Comparison of ENCODE assay signal across 29 mouse cellular contexts in genomic region chr15:8429502-8429901, GRCm38 (mm10). TPM values are rescaled to one million over a fixed set of nuclear protein-coding genes. Genes with fewer than 3 reads are reported as not detected.
DNase-seq lines count a peak whose midpoint lies in the region; ATAC-seq and TF ChIP-seq lines count a peak whose summit lies in the region.
"Had no signal": no experiment of that assay in that cellular context is flagged by ENCODE, and none has a peak within 500 bp of the region (broad histone marks: within the 10 kb centered on the region; RNA-seq: fewer than 3 reads in every experiment).

No protein-coding gene starts in this region.

- no peak overlapping the region for H3K27ac ChIP-seq in kidney, embryonic 16.5 days (ENCODE audit: low read length)
- no peak overlapping the region for H3K27ac ChIP-seq in lung, embryonic 14.5 days (ENCODE audit: low read depth)
- no peak overlapping the region for H3K27ac ChIP-seq in stomach, postnatal 0 days (replicated peaks)
- no peak overlapping the region for H3K27ac ChIP-seq in neural tube, embryonic 15.5 days (replicated peaks)
- H3K27ac ChIP-seq: hindbrain, embryonic 10.5 days; hindbrain, postnatal 0 days; limb, embryonic 15.5 days; macrophage; midbrain, embryonic 10.5 days; neural tube, embryonic 13.5 days; stomach, embryonic 15.5 days had no signal

- H3K9ac ChIP-seq in kidney, embryonic 16.5 days (replicated peaks; ENCODE audit: low read length), result no peak overlapping the region
- no peak overlapping the region for H3K9ac ChIP-seq in lung, embryonic 14.5 days
- no peak overlapping the region for H3K9ac ChIP-seq in stomach, postnatal 0 days (ENCODE audit: low read length)
- H3K9ac ChIP-seq in neural tube, embryonic 15.5 days (replicated peaks), result no peak overlapping the region
- H3K9ac ChIP-seq: forebrain, postnatal 0 days; heart, embryonic 12.5 days; limb, embryonic 15.5 days; neural tube, embryonic 13.5 days; stomach, embryonic 15.5 days had no signal

- no peak for ATAC-seq in kidney, embryonic 16.5 days (ENCODE audit: low FRiP score, low TSS enrichment)
- ATAC-seq in lung, embryonic 14.5 days (ENCODE audit: insufficient read depth), result 0 out of 2 replicates have a peak, but pooled peaks have one; percentile 6
- ATAC-seq in stomach, postnatal 0 days (ENCODE audit: low FRiP score, low TSS enrichment), result peak; percentile 83
- no peak for ATAC-seq in neural tube, embryonic 15.5 days (ENCODE audit: low FRiP score)
- ATAC-seq: forebrain, postnatal 0 days; hindbrain, postnatal 0 days; midbrain, embryonic 16.5 days had no signal

- H3K4me1 ChIP-seq in kidney, embryonic 16.5 days (ENCODE audit: insufficient read depth, low read length), result no peaks in the 10 kb centered on the region
- no peaks in the 10 kb centered on the region for H3K4me1 ChIP-seq in lung, embryonic 14.5 days (ENCODE audit: insufficient read depth)
- H3K4me1 ChIP-seq in stomach, postnatal 0 days (replicated peaks; ENCODE audit: control insufficient read depth, insufficient read depth), result no peaks in the 10 kb centered on the region
- peaks cover 3% of the 10 kb centered on the region; the same call in 1 of the 2 replicates for H3K4me1 ChIP-seq in neural tube, embryonic 15.5 days
- H3K4me1 ChIP-seq: hindbrain, embryonic 10.5 days; limb, embryonic 15.5 days; stomach, embryonic 15.5 days had no signal

- H3K4me2 ChIP-seq in kidney, embryonic 16.5 days (replicated peaks; ENCODE audit: low read depth, low read length), result no peak overlapping the region
- H3K4me2 ChIP-seq in lung, embryonic 14.5 days, result no peak overlapping the region
- no peak overlapping the region for H3K4me2 ChIP-seq in stomach, postnatal 0 days (replicated peaks; ENCODE audit: low read depth)
- no peak overlapping the region for H3K4me2 ChIP-seq in neural tube, embryonic 15.5 days
- H3K4me2 ChIP-seq: heart, embryonic 12.5 days; limb, embryonic 15.5 days; neural tube, embryonic 13.5 days; stomach, embryonic 15.5 days had no signal

- TF ChIP-seq EP300 in stomach, postnatal 0 days (optimal IDR thresholded peaks at IDR 0.05), result no peak

- peak; percentile 52 for DNase-seq in kidney, adult 9 months
- peak; percentile 34 for DNase-seq in lung, embryonic 14.5 days
- DNase-seq in lung, postnatal 10 days, result no peak
- DNase-seq in kidney, postnatal 36 days, result peak; percentile 27 to 46
- DNase-seq in stomach, postnatal 0 days (ENCODE audit: low spot score), result peak; percentile 39
- DNase-seq in T-cell, adult 2 months (ENCODE audit: low spot score), result no peak
- DNase-seq: adrenal gland, adult 2 months; cerebellum, adult 11-12 months; cerebellum, postnatal 10 days; forebrain, postnatal 0 days; gastrocnemius, postnatal 25 days; heart, adult 18-20 months; heart, postnatal 10 days; left cerebral cortex, postnatal 4 days; right cerebral cortex, postnatal 4 days; thymus, adult 18-20 months; thymus, postnatal 36 days had no signal

- WGBS in kidney, embryonic 16.5 days, result 70% methylated on average over 5 of the region's 5 CpGs
- 51% methylated on average over 5 of the region's 5 CpGs for WGBS in lung, embryonic 14.5 days
- 65% methylated on average over 5 of the region's 5 CpGs for WGBS in stomach, postnatal 0 days
- 89% methylated on average over 5 of the region's 5 CpGs for whole genome bisulfite sequencing in neural tube, embryonic 15.5 days

- no peak for TF ChIP-seq CTCF in lung, embryonic 14.5 days (IDR thresholded peaks at IDR 0.05; ENCODE audit: low read depth)
- no peak for TF ChIP-seq CTCF in stomach, postnatal 0 days (IDR thresholded peaks at IDR 0.05; ENCODE audit: low read depth)

- H3K36me3 ChIP-seq in kidney, embryonic 16.5 days (ENCODE audit: insufficient read depth, low read length), result no peaks in the 10 kb centered on the region
- no peaks in the 10 kb centered on the region for H3K36me3 ChIP-seq in lung, embryonic 14.5 days (ENCODE audit: insufficient read depth)
- H3K36me3 ChIP-seq in stomach, postnatal 0 days (ENCODE audit: control insufficient read depth, insufficient read depth, low read length), result no peaks in the 10 kb centered on the region
- no peaks in the 10 kb centered on the region for H3K36me3 ChIP-seq in neural tube, embryonic 15.5 days
- H3K36me3 ChIP-seq: hindbrain, embryonic 10.5 days; limb, embryonic 15.5 days; midbrain, embryonic 10.5 days; neural tube, embryonic 13.5 days; stomach, embryonic 15.5 days had no signal

- H3K27me3 ChIP-seq in kidney, embryonic 16.5 days (ENCODE audit: insufficient read depth, low read length), result no peaks in the 10 kb centered on the region
- no peaks in the 10 kb centered on the region for H3K27me3 ChIP-seq in lung, embryonic 14.5 days (ENCODE audit: insufficient read depth, low read length)
- H3K27me3 ChIP-seq in stomach, postnatal 0 days (ENCODE audit: control insufficient read depth, insufficient read depth, low read length), result no peaks in the 10 kb centered on the region
- H3K27me3 ChIP-seq in neural tube, embryonic 15.5 days (replicated peaks), result no peaks in the 10 kb centered on the region
- H3K27me3 ChIP-seq: heart, embryonic 12.5 days; limb, embryonic 15.5 days; neural tube, embryonic 13.5 days; stomach, embryonic 15.5 days had no signal

- H3K4me3 ChIP-seq in kidney, embryonic 16.5 days (ENCODE audit: low read length), result no peak overlapping the region
- no peak overlapping the region for H3K4me3 ChIP-seq in lung, embryonic 14.5 days (ENCODE audit: low read depth, low read length)
- H3K4me3 ChIP-seq in stomach, postnatal 0 days (ENCODE audit: low read depth, low read length), result no peak overlapping the region
- H3K4me3 ChIP-seq in neural tube, embryonic 15.5 days (replicated peaks), result no peak overlapping the region
- H3K4me3 ChIP-seq: heart, embryonic 12.5 days; hindbrain, embryonic 10.5 days; limb, embryonic 15.5 days; midbrain, embryonic 10.5 days; myocyte; neural tube, embryonic 13.5 days; stomach, embryonic 15.5 days had no signal

- no peaks in the 10 kb centered on the region for H3K9me3 ChIP-seq in kidney, embryonic 16.5 days (ENCODE audit: low read length)
- H3K9me3 ChIP-seq in lung, embryonic 14.5 days (ENCODE audit: low read depth, low read length), result no peaks in the 10 kb centered on the region
- H3K9me3 ChIP-seq in stomach, postnatal 0 days (ENCODE audit: control insufficient read depth, low read length), result no peaks in the 10 kb centered on the region
- no peaks in the 10 kb centered on the region for H3K9me3 ChIP-seq in neural tube, embryonic 15.5 days (replicated peaks)
- H3K9me3 ChIP-seq: heart, embryonic 12.5 days; hindbrain, embryonic 10.5 days; limb, embryonic 15.5 days; midbrain, embryonic 10.5 days; neural tube, embryonic 13.5 days; stomach, embryonic 15.5 days had no signal

RNA-seq across cellular contexts. Expression of gene Nipbl, which starts 14.8 kb away (rescaled TPM):
- 17.5 and 18.9 TPM in 2 replicates for polyA plus RNA-seq in kidney, embryonic 16.5 days (2015; fragmentation: Nextera tagmentation; extraction: Ambion mirVana)
- polyA plus RNA-seq in lung, embryonic 14.5 days (2014; fragmentation: Nextera tagmentation; extraction: Ambion mirVana), result 22.8 and 23.3 TPM in 2 replicates
- 8.8 and 9.1 TPM in 2 replicates for polyA plus RNA-seq in stomach, postnatal 0 days (2015; fragmentation: Nextera tagmentation; extraction: Ambion mirVana)
- 13.3 and 15.1 TPM in 2 replicates for polyA plus RNA-seq in neural tube, embryonic 15.5 days (2015; fragmentation: Nextera tagmentation; extraction: Ambion mirVana)

Comparison
In these comparisons a context has a peak if more than half of its experiments do, and no peak if none do; other contexts are left out.
1. DNase-seq: peak in kidney, adult 9 months (single experiment), lung, embryonic 14.5 days (single experiment), kidney, postnatal 36 days (2 of 2) and stomach, postnatal 0 days (single experiment); none in lung, postnatal 10 days (single experiment) and T-cell, adult 2 months (single experiment).
2. ATAC-seq: peak in lung, embryonic 14.5 days (single experiment) and stomach, postnatal 0 days (single experiment); none in kidney, embryonic 16.5 days (single experiment) and neural tube, embryonic 15.5 days (single experiment).